Mouse (Mus musculus): ENCODE results near the gene Olfr312. TPM values are rescaled to one million over a fixed set of nuclear protein-coding genes. Genes with fewer than 3 reads are reported as not detected.
A peak's percentile ranks its signal among the peaks of the same experiment; 100 is the strongest.
"Not testable (repeated sequence)": the region's sequence is repeated elsewhere in the genome, so short reads cannot be mapped to it uniquely, and the experiment has no call there.

Olfr312 gene
- total and polyA plus RNA-seq, 2 experiments from 2014 or later = not detected

DNA sequence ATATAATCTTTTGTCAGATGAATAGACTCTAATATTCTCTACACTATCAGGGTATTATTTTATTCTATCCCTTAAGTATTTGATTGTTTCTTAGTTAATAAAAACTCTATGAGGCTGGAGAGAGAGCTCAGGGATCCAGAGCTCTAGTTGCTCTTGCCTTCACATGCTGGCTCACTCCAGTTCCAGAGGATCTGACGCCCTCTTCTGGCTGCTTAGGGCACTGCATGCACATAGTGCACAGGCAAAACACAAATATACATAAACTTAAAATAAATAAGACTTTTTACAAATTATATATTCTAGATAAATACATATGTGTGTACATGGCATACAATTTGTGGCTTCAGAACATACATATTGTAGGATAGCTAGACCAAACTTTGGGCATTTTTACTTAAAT lies 17.0 kb upstream of the Olfr312 start:
- peak; percentile 58 for TF ChIP-seq CTCF (IDR thresholded peaks at IDR 0.05; ENCODE audit: low read depth)
- Histone ChIP-seq H3K4me3 (ENCODE audit: low read length) (no peak overlapping the region), H3K9ac (replicated peaks; ENCODE audit: low read length) (no peak overlapping the region), H3K36me3 (ENCODE audit: insufficient read depth, low read length) (no peaks in the 10 kb centered on the region), H3K4me2 (ENCODE audit: low read depth, low read length) (no peak overlapping the region), H3K4me1 (ENCODE audit: insufficient read depth, low read length) (no peaks in the 10 kb centered on the region), H3K27ac (no peak overlapping the region), H3K9me3 (ENCODE audit: low read length) (no peaks in the 10 kb centered on the region), H3K27me3 (ENCODE audit: insufficient read depth, low read length) (no peaks in the 10 kb centered on the region)
- peak; percentile 8 for DNase-seq (ENCODE audit: low spot score)
- ATAC-seq = no peak
- WGBS = 12% methylated on average over 1 of the region's 1 CpGs

DNA sequence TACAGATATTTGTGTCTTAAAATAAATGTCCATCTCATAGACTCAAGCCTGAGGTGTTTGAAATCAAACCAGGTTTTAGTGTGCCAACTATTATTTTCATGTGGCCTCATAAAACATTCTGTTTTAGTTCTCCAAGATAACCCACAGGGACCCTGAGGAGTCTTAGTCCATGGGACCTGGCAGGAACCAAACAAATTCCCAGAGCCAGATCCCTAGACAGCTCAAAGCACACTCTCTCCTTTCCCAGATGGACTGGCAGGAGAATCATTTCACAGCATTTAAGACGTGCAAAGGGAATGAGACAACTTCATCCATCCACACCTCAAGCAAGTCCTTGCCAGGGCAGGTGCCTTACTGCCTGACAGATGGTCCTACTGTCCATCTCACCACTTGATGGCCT lies 14.3 kb upstream of the Olfr312 start, which contains the start of gene Olfr313:
TSS of gene Olfr313 (plus strand) at position 301 of the 400 bp plus-strand sequence.
- 54% methylated on average over 1 of the region's 1 CpGs for WGBS
- not testable (repeated sequence) for H3K9me3 ChIP-seq (ENCODE audit: low read length); H3K36me3 ChIP-seq (ENCODE audit: insufficient read depth, low read length); DNase-seq (ENCODE audit: low spot score); H3K27me3 ChIP-seq (ENCODE audit: insufficient read depth, low read length); H3K27ac ChIP-seq; H3K4me2 ChIP-seq (ENCODE audit: low read depth, low read length); H3K9ac ChIP-seq (replicated peaks; ENCODE audit: low read length); H3K4me1 ChIP-seq (ENCODE audit: insufficient read depth, low read length); ATAC-seq; H3K4me3 ChIP-seq (ENCODE audit: low read length)

DNA sequence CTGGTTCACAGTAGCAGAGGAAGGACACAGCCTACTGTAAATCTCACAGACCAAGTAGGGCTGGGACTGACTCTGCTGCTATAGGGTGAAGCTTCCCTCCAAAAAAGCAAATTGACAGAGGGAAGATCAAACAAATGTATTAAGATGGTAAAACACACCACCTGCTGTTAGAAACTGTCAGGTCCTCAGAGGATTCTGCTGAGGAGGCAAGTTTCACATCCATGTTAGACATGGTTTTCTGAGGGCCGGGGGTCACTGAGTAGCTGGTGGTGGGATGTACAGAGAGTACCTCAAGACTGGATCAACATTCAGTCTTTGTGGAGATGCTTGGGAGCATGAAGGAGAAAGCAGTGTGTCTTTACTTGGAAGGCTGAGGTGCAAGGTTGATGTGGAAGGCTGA lies 13.4 kb upstream of the Olfr312 start:
- Histone ChIP-seq H3K36me3 (ENCODE audit: insufficient read depth, low read length) (no peaks in the 10 kb centered on the region), H3K9me3 (ENCODE audit: low read length) (no peaks in the 10 kb centered on the region), H3K4me3 (ENCODE audit: low read length) (no peak overlapping the region), H3K27ac (no peak overlapping the region), H3K4me1 (ENCODE audit: insufficient read depth, low read length) (no peaks in the 10 kb centered on the region), H3K4me2 (ENCODE audit: low read depth, low read length) (no peak overlapping the region), H3K27me3 (ENCODE audit: insufficient read depth, low read length) (no peaks in the 10 kb centered on the region), H3K9ac (replicated peaks; ENCODE audit: low read length) (no peak overlapping the region)
- WGBS = 81% methylated on average over 1 of the region's 1 CpGs
- ATAC-seq (no peak), DNase-seq (ENCODE audit: low spot score) (no peak)
- no peak for TF ChIP-seq CTCF (IDR thresholded peaks at IDR 0.05; ENCODE audit: low read depth)

DNA sequence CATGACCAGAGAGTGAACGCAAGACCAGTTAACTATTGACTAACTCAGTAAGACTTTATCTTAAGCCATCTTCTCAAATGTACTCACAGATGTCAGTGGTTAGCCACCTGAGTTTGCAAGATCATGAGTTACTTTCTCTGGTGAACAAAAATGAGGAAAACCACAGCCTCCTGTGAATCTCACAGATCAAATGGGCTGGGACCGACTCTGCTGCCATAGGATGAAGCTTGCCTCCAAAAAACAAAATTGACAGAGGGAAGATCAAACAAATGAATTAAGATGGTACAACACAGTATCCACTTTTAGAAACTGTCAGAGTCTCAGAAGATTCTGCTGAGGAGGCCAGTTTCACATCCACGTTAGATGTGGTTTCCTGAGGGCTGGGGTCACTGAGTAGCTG lies 727 bp downstream of the Olfr312 start:
- Histone ChIP-seq H3K4me1 (ENCODE audit: insufficient read depth, low read length) (no peaks in the 10 kb centered on the region), H3K36me3 (ENCODE audit: insufficient read depth, low read length) (no peaks in the 10 kb centered on the region), H3K27ac (no peak overlapping the region), H3K27me3 (ENCODE audit: insufficient read depth, low read length) (no peaks in the 10 kb centered on the region), H3K4me2 (ENCODE audit: low read depth, low read length) (no peak overlapping the region), H3K9me3 (ENCODE audit: low read length) (no peaks in the 10 kb centered on the region), H3K4me3 (ENCODE audit: low read length) (no peak overlapping the region), H3K9ac (replicated peaks; ENCODE audit: low read length) (no peak overlapping the region)
- DNase-seq (ENCODE audit: low spot score) (no peak), ATAC-seq (no peak)
- TF ChIP-seq CTCF (IDR thresholded peaks at IDR 0.05; ENCODE audit: low read depth) = no peak
- WGBS = 79% methylated on average over 3 of the region's 3 CpGs

DNA sequence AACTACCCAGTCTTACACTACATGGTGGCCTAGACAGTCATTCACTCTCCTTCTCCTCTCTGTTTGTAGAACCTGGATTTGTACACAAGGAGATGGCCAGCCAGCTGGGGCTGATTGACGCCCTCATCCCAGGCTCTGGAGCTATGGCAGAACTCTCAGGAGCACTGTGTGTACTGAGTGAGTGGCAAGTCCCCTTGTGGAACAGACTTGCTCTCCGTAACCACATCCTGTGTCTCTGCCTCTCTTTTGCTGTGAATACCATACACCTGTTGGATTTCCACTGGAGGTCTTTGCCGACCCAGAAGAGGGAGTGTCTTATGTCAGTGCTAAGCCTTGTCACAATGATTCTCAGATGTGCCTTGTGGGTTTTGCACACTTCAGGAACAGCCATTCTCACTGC lies 3.5 kb downstream of the Olfr312 start:
- not testable (repeated sequence) for H3K9me3 ChIP-seq (ENCODE audit: low read length); H3K4me2 ChIP-seq (ENCODE audit: low read depth, low read length); H3K4me3 ChIP-seq (ENCODE audit: low read length); H3K27me3 ChIP-seq (ENCODE audit: insufficient read depth, low read length); H3K9ac ChIP-seq (replicated peaks; ENCODE audit: low read length); ATAC-seq; DNase-seq (ENCODE audit: low spot score); H3K27ac ChIP-seq; H3K4me1 ChIP-seq (ENCODE audit: insufficient read depth, low read length); H3K36me3 ChIP-seq (ENCODE audit: insufficient read depth, low read length)
- whole genome bisulfite sequencing = 84% methylated on average over 3 of the region's 3 CpGs

DNA sequence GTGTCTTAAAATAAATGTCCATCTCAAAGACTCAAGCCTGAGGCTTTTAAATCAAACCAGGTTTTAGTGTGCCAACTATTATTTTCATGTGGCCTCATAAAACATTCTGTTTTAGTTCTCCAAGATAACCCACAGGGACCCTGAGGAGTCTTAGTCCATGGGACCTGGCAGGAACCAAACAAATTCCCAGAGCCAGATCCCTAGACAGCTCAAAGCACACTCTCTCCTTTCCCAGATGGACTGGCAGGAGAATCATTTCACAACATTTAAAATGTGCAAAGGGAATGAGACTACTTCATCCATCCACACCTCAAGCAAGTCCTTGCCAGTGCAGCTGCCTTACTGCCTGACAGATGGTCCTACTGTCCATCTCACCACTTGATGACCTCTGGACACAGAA lies 9.9 kb downstream of the Olfr312 start, which contains the start of gene Olfr311:
TSS of gene Olfr311 (plus strand) at position 301 of the 400 bp plus-strand sequence.
- H3K27me3 ChIP-seq (ENCODE audit: insufficient read depth, low read length); H3K9me3 ChIP-seq (ENCODE audit: low read length); H3K4me2 ChIP-seq (ENCODE audit: low read depth, low read length); ATAC-seq; DNase-seq (ENCODE audit: low spot score); H3K27ac ChIP-seq; H3K4me1 ChIP-seq (ENCODE audit: insufficient read depth, low read length); H3K9ac ChIP-seq (replicated peaks; ENCODE audit: low read length); H3K36me3 ChIP-seq (ENCODE audit: insufficient read depth, low read length); H3K4me3 ChIP-seq (ENCODE audit: low read length): not testable (repeated sequence)

DNA sequence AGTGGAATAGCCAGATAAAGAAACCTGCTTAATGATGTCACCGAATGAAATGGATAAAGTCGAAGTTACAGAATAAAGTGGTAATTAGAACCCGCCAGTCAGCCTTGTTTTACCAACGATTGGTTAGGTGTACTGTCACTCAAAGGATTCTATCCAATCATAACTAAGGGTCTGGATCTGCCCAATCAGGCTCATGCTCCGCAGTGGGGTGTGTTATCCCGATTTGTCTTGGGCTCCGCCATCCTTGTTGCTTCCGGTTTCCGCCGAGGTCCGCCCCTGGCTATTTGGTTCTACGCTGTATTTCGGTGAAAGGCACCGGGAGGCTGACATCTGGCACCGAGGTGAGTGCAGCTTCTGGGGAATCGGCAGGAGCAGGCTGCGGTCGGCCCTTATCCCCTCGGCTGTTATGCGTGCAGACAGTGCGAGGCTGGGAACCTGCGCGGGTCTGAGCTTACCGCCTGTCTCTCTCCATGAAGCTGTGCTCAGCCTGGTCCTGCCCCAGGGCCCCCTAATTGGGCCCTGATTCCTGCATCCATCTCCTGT lies 18.0 kb downstream of the Olfr312 start, which contains the start of gene Gm12258:
TSS of gene Gm12258 (plus strand) at position 240 of the 543 bp plus-strand sequence.
- Histone ChIP-seq H3K4me3 (ENCODE audit: low read length) (peak within 1 kb of the TSS; percentile 87), H3K4me1 (ENCODE audit: insufficient read depth, low read length) (no peaks in the 10 kb centered on the region), H3K9ac (replicated peaks; ENCODE audit: low read length) (peak within 1 kb of the TSS; percentile 82), H3K27ac (peak within 1 kb of the TSS; percentile 91), H3K36me3 (ENCODE audit: insufficient read depth, low read length) (peaks cover 17% of the 10 kb centered on the region), H3K9me3 (ENCODE audit: low read length) (no peaks in the 10 kb centered on the region), H3K4me2 (ENCODE audit: low read depth, low read length) (peak within 1 kb of the TSS; percentile 91), H3K27me3 (ENCODE audit: insufficient read depth, low read length) (no peaks in the 10 kb centered on the region)
- ATAC-seq = peak; percentile 100
- TF ChIP-seq CTCF (IDR thresholded peaks at IDR 0.05; ENCODE audit: low read depth) = no peak
- under 1% methylated on average over 24 of the region's 24 CpGs for WGBS
- DNase-seq (ENCODE audit: low spot score) = peak; percentile 97

Measured in hindbrain, postnatal 0 days (tissue).